Mouse (Mus musculus) neural tube, embryonic 15.5 days (tissue): ENCODE measurements at regions not wholly inside any gene's neighbourhood (a gene's known extent, or its start where the extent isn't known, plus 50 kb on each side); places are given as distances from the start of the nearest gene placed in this dataset.
A peak's percentile ranks its signal among the peaks of the same experiment; 100 is the strongest.

ENCODE experiments used
- ATAC-seq: fragments of 200-750 bp; cut with Nextera tagmentation; 2 replicates; pipeline ENCODE4 v1.8.0; 2017; ENCODE audit warnings: mild to moderate bottlenecking, moderate TSS enrichment, moderate library complexity; ENCODE audit not compliant: low FRiP score
- H3K27ac ChIP-seq: fragments of 300-500 bp; sonication (generic); replicated peaks from 2 replicates; pipeline ENCODE4 v1.5.1; 2015; ENCODE audit warnings: mild to moderate bottlenecking, inconsistent platforms
- H3K27me3 ChIP-seq: fragments of 300-500 bp; sonication (generic); replicated peaks from 2 replicates; pipeline ENCODE4 v1.6.1; 2015; ENCODE audit warnings: inconsistent platforms
- H3K36me3 ChIP-seq: fragments of 300-500 bp; sonication (generic); 2 replicates; pipeline ENCODE4 v1.6.1; 2015; ENCODE audit warnings: inconsistent platforms
- H3K4me1 ChIP-seq: fragments of 300-500 bp; sonication (generic); 2 replicates; pipeline ENCODE4 v1.6.1; 2015; ENCODE audit warnings: inconsistent platforms
- H3K4me2 ChIP-seq: fragments of 300-500 bp; sonication (generic); 2 replicates; pipeline ENCODE4 v1.6.1; 2015; ENCODE audit warnings: inconsistent platforms, mild to moderate bottlenecking, moderate library complexity
- H3K4me3 ChIP-seq: fragments of 300-500 bp; sonication (generic); replicated peaks from 2 replicates; pipeline ENCODE4 v1.5.1; 2015; ENCODE audit warnings: mild to moderate bottlenecking, inconsistent platforms
- H3K9ac ChIP-seq: fragments of 300-500 bp; sonication (generic); replicated peaks from 2 replicates; pipeline ENCODE4 v1.6.1; 2015; ENCODE audit warnings: mild to moderate bottlenecking, inconsistent platforms
- H3K9me3 ChIP-seq: fragments of 300-500 bp; sonication (generic); replicated peaks from 2 replicates; pipeline ENCODE4 v1.6.1; 2016; ENCODE audit warnings: inconsistent platforms
- WGBS: fragments of 180-500 bp; shearing (Covaris S2); methylation state at CpG from one replicate; pipeline ENCODE4 v1.1.7; 2015; ENCODE audit warnings: mixed read lengths; 5-methylcytosine and 5-hydroxymethylcytosine counted together

- H3K27me3 ChIP-seq = no peaks in the 10 kb centered on the region
- H3K27ac ChIP-seq = no peak overlapping the region
- peaks cover 15% of the 10 kb centered on the region for H3K4me1 ChIP-seq
- no peak overlapping the region for H3K4me3 ChIP-seq
- H3K36me3 ChIP-seq = no peaks in the 10 kb centered on the region
- H3K9ac ChIP-seq = no peak overlapping the region
- no peak overlapping the region for H3K4me2 ChIP-seq
- 93% methylated on average over 6 of the region's 6 CpGs for WGBS
- no peak for ATAC-seq
- no peaks in the 10 kb centered on the region for H3K9me3 ChIP-seq
Observed at GRCm38 (mm10) chr4:139907366-139907765, 60.5 kb downstream of the Klhdc7a start.

- ATAC-seq = no peak
- Histone ChIP-seq H3K27ac (no peak overlapping the region), H3K4me1 (peaks cover 15% of the 10 kb centered on the region), H3K4me2 (no peak overlapping the region), H3K4me3 (no peak overlapping the region), H3K36me3 (no peaks in the 10 kb centered on the region), H3K27me3 (no peaks in the 10 kb centered on the region), H3K9ac (no peak overlapping the region), H3K9me3 (no peaks in the 10 kb centered on the region)
- 87% methylated on average over 12 of the region's 12 CpGs for WGBS
Observed at GRCm38 (mm10) chr4:139906176-139906575, 61.6 kb downstream of the Klhdc7a start.

GRCm38 (mm10) chr4:139905093-139905783, 62.6 kb downstream of the Klhdc7a start:
- H3K27me3 ChIP-seq = no peaks in the 10 kb centered on the region
- H3K9ac ChIP-seq = no peak overlapping the region
- no peak for ATAC-seq
- peak overlapping the region; percentile 33; the same call in 1 of the 2 replicates for H3K27ac ChIP-seq
- no peak overlapping the region for H3K4me2 ChIP-seq
- no peaks in the 10 kb centered on the region for H3K36me3 ChIP-seq
- no peak overlapping the region for H3K4me3 ChIP-seq
- WGBS = 25% methylated on average over 17 of the region's 17 CpGs
- peaks cover 9% of the 10 kb centered on the region for H3K4me1 ChIP-seq
- no peaks in the 10 kb centered on the region for H3K9me3 ChIP-seq

GRCm38 (mm10) chr4:139899960-139900359, 66.6 kb upstream of the Pax7 start:
- Histone ChIP-seq H3K9me3 (no peaks in the 10 kb centered on the region), H3K36me3 (no peaks in the 10 kb centered on the region), H3K4me1 (peaks cover 6% of the 10 kb centered on the region), H3K4me3 (no peak overlapping the region), H3K27me3 (no peaks in the 10 kb centered on the region), H3K4me2 (no peak overlapping the region), H3K27ac (no peak overlapping the region), H3K9ac (no peak overlapping the region)
- ATAC-seq = no peak
- WGBS = 77% methylated on average over 9 of the region's 9 CpGs

- no peak overlapping the region for H3K4me3 ChIP-seq
- no peaks in the 10 kb centered on the region for H3K36me3 ChIP-seq
- 0 out of 2 replicates have a peak, but pooled peaks cover 3% of the 10 kb centered on the region for H3K4me1 ChIP-seq
- 69% methylated on average over 8 of the region's 8 CpGs for WGBS
- no peak overlapping the region for H3K4me2 ChIP-seq
- no peak for ATAC-seq
- no peak overlapping the region for H3K9ac ChIP-seq
- H3K27me3 ChIP-seq = no peaks in the 10 kb centered on the region
- H3K9me3 ChIP-seq = no peaks in the 10 kb centered on the region
- no peak overlapping the region for H3K27ac ChIP-seq
Observed at GRCm38 (mm10) chr4:139899410-139899809, 66.1 kb upstream of the Pax7 start.

- H3K4me1 ChIP-seq = peaks cover 4% of the 10 kb centered on the region; the same call in 1 of the 2 replicates
- no peak overlapping the region for H3K4me2 ChIP-seq
- no peaks in the 10 kb centered on the region for H3K27me3 ChIP-seq
- no peak for ATAC-seq
- no peaks in the 10 kb centered on the region for H3K36me3 ChIP-seq
- no peak overlapping the region for H3K9ac ChIP-seq
- no peaks in the 10 kb centered on the region for H3K9me3 ChIP-seq
- no peak overlapping the region for H3K27ac ChIP-seq
- H3K4me3 ChIP-seq = no peak overlapping the region
- 29% methylated on average over 7 of the region's 7 CpGs for WGBS
Observed at GRCm38 (mm10) chr4:139892678-139893077, 59.4 kb upstream of the Pax7 start.

- Histone ChIP-seq H3K27ac (no peak overlapping the region), H3K36me3 (no peaks in the 10 kb centered on the region), H3K9ac (no peak overlapping the region), H3K4me3 (no peak overlapping the region), H3K4me2 (no peak overlapping the region), H3K9me3 (no peaks in the 10 kb centered on the region), H3K27me3 (no peaks in the 10 kb centered on the region), H3K4me1 (peaks cover 4% of the 10 kb centered on the region; the same call in 1 of the 2 replicates)
- ATAC-seq = no peak
- 71% methylated on average over 13 of the region's 13 CpGs for WGBS
Observed at GRCm38 (mm10) chr4:139889013-139889412, 55.7 kb upstream of the Pax7 start.
